Mouse (Mus musculus) right cerebral cortex, postnatal 14 days (tissue): ENCODE results near the gene Tnfrsf26.

Experiments
- DNase-seq: peaks from one replicate; pipeline ENCODE4 v3.0.0; 2022

Tnfrsf26 gene

DNA sequence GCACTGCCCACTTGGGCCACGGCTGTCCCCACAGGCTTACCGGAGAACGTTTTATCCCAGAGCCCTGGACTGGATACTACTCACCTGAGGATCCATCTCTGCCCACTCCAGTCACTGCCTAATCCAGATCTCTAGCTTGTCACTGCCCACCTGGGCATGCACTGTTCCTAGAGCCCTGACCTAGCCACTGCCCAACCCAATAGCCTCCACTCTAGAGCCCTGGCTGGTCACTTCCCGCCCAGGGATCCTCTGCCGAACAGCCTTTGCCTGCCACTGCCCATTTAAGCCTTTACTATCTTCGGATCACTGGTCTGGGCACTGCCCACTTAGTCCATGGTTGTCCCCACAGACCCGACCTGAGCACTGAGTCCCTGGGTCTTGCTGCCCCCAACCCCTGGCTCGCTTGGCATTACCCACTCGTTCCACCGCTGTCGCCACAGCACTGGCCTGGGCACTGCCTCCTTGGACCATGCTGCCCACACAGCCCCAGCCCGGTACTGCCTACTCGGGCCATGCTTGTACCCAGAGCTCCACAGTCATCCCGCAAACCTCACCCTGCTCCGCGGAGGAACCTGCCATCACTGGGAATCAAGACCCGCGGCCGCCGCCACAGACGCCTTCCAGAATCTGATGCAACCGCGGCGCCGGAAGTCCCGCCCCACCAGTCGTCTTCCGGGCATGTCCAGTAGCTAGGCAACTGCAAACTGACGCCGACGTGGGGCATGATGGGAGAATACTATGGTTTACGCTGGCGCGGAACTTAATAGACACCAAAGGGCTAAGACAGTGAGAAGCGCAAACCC is 28.9 kb downstream of the Tnfrsf26 start, which contains the start of gene Cars:
Gene Cars, minus strand, starts transcription at position 663 of the 803 bp plus-strand sequence.
- peak; percentile 91 for DNase-seq

GRCm38 (mm10) chr7:143594865-143595264 is 33.7 kb downstream of the Tnfrsf26 start:
- peak; percentile 24 for DNase-seq

DNA sequence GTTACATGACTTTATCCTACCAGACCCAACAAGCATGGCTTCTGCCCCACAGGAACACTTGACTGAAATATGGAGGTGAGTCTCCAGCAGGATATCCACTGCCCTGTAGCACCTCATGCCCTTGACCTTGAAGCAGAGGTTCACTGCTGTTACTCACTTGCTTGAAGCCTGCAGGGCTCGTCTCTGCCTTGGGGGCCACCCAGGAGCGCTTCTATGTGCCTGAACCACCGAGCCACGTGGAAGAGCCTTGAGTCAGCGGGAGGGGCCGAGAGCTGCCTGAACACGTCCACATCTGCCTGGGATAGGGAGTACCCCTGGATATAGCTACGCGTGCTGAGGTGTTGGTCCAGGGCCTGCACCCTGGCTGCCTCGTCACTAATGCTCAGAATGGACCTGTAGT is 36.3 kb downstream of the Tnfrsf26 start:
- DNase-seq: no peak

DNA sequence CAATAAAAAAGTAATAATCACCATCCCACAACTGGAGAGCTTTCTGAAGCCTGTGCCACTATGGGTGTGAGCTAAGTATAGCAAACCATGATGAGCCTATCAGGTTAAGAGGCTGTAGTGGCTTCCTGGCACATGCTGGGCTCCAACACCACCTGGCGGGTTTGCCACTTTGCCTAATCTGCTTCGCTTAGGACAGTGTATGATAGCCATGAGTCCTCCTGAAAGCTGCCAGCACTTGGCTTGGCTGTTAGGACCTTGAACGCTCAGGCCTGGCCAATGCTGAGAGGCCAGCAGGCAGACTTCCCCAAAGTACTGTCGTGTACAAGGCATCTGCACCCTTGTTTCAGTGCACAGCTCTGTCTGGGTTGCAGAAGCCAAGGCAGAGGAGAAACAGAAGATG is 40.5 kb downstream of the Tnfrsf26 start:
- DNase-seq: no peak

DNA sequence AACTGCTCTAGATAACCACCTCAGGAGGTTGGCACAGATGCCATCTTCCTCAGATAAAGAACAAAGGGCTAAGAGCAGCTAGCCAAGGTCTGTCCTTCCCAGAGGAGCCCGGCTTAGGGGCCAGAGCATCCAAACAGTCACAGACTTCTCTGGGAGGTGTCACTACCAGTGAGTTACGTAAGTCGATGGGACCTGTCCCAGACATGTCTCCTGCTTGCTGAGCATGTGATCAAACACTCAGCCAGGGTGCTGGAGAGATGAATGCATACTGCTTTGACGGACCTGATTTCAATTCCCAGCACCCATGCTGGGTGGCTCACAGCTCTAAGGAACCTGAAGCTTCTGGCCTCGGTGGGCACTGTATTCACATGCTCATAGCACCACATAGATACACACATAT is 40.9 kb downstream of the Tnfrsf26 start:
- no peak for DNase-seq

DNA sequence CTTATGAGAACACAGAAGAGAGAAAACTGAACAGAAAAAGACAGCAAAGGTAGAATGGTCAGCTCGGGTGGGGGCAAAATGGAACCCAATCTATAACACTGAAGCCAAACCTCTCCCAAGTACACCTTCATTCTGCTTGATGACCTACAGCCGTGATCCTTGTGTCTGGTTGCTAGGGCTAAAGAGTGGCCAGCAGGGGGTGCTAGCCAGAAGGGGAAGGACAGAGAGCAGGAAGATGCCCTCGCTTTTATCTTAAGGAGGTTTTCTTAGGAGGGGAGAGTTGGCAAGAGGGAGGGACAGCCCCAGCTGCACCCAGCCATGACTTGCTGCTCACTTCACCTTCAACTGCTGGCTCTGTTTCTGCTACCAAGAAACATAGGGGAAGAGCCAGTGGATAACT is 44.6 kb downstream of the Tnfrsf26 start:
- DNase-seq: peak; percentile 72

DNA sequence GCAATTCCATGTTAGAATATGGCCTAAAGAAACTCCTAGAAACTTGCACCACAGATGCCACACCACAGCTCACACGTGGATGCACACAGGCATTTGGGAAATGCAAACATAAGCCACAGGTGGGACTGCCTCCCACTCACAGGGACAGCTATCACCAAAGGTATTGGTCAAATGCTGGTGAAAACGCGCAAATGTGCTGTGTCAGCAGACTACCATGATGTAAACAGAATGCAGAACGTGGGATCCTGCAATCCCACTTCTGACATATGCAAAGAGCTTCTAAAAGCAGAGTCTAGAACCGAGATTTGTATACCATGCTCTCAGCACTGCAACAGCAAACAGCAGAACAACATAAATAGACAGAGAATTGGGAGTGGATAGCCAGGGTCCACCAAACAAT is 45.5 kb downstream of the Tnfrsf26 start:
- DNase-seq: no peak

- DNase-seq: no peak
Observed at GRCm38 (mm10) chr7:143575751-143576150, 52.8 kb downstream of the Tnfrsf26 start.

DNA sequence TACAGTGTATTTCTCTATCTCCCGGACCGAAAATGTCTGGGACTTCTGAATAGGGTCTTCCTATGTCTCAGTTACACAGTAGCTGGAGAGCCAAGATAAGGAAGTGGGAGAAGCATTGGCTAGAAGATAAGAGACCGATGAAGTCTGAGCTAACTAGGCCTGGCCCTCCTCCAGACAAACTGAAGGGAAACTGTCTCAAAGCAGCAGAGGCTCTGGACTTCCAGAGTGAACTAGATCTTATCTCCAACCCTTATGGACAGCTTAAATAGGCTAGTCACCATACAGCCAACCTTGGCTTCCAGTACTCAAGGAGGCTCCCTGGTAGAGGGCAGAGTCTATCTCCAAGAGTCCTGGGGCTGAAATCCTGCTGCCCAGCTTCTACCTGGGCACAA is 62.9 kb downstream of the Tnfrsf26 start:
- no peak for DNase-seq

- DNase-seq: no peak
Observed at GRCm38 (mm10) chr7:143565015-143565647, 63.4 kb downstream of the Tnfrsf26 start.

DNA sequence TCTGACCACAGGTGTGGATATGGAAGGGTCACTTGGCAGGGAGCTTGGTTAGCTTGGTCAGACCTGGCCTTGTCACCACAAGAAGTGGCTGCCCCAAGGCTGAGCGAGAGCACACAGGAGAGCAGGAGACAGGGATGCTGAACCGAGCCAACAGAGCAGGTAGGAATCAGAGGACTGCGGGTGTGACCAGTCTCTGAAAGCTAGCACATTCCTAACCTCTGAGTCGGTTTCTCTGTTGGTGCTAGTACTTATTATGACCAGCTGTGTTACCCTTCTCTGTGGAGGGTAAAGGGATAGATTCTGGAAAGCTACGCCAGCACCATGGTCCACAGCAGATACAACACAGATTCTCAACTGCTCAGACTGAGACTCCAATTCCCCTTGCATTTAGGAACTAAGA is 64.7 kb downstream of the Tnfrsf26 start:
- no peak for DNase-seq
